Mouse (Mus musculus): ENCODE results near the gene Ly75.

Gene Ly75

DNA sequence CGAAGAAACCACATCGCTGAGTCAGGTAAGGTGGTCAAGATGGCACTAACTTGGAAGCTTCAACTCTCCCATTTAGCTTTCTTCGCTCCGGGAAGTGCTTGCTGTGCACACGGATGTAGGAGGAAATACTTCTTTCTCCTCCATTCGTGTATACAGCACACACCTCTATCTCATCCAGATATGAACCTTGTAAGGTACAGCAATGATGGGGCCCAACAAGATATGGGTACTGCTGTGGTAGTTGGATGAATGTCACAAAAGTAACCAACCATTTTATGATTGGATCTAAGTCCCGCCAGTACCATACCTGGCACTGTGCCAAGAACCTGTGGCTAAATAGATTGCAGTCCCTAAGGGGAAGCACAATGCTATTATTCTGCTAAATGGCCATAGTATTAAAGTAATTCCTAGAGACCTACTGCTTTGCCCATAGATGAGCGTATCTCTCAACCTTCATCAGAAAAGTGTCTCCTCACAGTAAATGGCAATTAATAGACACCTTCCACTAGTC is 97.9 kb downstream of the Ly75 start:
- CTCF ChIA-PET = no interaction called here
- POLR2A ChIA-PET = interaction anchor here in 2 of 4 experiments (1.2 to 2.5 kb wide), 3 partner anchors 17 to 18 kb away, joined by 4 to 9 read pairs (median 9); no protein-coding TSS in a partner anchor

DNA sequence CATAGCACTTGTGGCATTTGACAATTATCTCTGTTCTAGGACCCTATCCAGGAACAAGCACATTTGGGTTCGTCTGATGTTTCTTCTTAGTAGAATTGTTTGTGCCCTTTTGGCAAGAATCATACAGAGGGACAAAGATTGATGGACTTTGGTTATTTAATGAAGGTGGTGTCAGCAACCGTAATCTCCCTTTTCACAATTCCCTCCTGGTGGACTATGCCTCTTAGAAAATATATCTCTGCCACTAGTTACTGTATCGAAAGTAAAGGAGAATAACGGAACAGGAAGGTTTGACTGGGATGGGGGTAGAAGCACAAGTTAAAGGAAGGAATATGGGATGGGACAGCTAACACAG is 98.7 kb downstream of the Ly75 start, which contains the start of gene Cd302:
TSS of gene Cd302 (minus strand) at position 22 of the 355 bp plus-strand sequence.
- ChIA-PET POLR2A (interaction anchor here in 3 of 4 experiments (0.6 to 2.5 kb wide), 12 partner anchors 9 to 444 kb away, joined by 3 to 9 read pairs (median 6); partner anchors contain the start of genes Baz2b (in 1 of the 3) and Ly75 (in 1 of the 3)), CTCF (no interaction called here)

- ChIA-PET POLR2A (interaction anchor here in 3 of 4 experiments (0.6 to 2.5 kb wide), 16 partner anchors 10 to 443 kb away, joined by 3 to 9 read pairs (median 4); partner anchors contain the start of genes Ly75 (in 2 of the 3) and Baz2b (in 1 of the 3)), CTCF (no interaction called here)
Measured at GRCm38 (mm10) chr2:60283751-60284466, 99.2 kb downstream of the Ly75 start.

DNA sequence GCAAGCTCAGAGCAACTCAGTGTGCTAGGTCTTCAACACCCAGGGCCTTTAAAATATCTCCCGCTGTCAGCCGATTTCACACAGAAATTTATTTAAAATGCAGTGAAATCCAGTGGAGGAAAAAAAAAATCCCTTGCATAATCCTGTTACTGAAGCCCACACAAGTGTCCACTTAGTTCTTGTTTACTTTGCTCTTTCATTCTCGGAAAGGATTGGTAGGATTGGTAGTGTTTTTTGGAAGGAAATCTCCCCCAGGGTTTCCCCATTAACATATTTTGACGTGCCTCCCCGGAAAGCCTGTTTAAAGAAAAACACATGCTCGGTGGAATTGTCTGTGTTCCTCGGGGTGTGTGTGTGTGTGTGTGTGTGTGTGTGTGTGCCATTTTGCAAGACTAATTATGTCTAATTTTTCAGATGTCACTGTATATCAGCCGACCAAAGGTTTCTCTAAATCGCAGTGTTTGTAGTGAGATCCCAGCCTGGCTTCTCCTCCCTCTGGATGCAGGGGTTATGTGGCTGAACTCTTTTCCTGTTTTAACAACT is 99.8 kb downstream of the Ly75 start:
- ChIA-PET CTCF (interaction anchor here in 1 of 4 experiments (0.5 kb wide), 1 partner anchor 19 kb away, joined by 3 read pairs; no protein-coding TSS in a partner anchor), POLR2A (interaction anchor here in 3 of 4 experiments (0.8 to 2.5 kb wide), 14 partner anchors 10 to 102 kb away, joined by 3 to 9 read pairs (median 4); partner anchors contain the start of genes Ly75 (in 2 of the 3) and Baz2b (in 1 of the 3))

DNA sequence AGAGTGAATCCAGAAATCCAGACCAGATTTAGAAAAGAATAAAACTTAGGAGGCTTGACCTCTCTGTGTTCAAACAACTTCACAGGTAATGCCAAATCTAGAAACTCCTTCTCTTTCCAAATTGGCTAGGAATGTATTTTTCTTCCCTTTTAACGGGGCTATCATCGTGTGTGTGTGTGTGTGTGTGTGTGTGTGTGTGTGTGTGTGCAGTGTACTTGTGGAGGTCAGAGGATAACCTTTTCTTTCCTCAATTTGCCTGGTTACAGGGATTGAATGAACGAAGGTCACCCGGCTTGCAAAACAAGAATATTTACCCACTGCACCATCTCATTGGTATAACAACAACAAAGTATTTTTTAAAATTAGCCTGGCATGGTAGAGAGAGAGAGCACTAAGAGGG is 100.5 kb downstream of the Ly75 start:
- CTCF ChIA-PET = no interaction called here

GRCm38 (mm10) chr2:60278627-60279026 is 104.5 kb downstream of the Ly75 start:
- ChIA-PET POLR2A (interaction anchor here in 1 of 4 experiments (0.9 to 2.1 kb wide), 2 partner anchors 10 to 132 kb away, joined by 3 to 12 read pairs; no protein-coding TSS in a partner anchor), CTCF (no interaction called here)

More for the DNA sequence above, 100.5 kb downstream of the Ly75 start:
- POLR2A ChIA-PET = interaction anchor here in 2 of 4 experiments (0.6 to 2.5 kb wide), 12 partner anchors 12 to 705 kb away, joined by 3 to 9 read pairs (median 4); no protein-coding TSS in a partner anchor

- ChIA-PET POLR2A (interaction anchor here in 3 of 4 experiments (0.6 to 5.1 kb wide), 14 partner anchors 11 to 144 kb away, joined by 3 to 38 read pairs (median 6); partner anchors contain the start of genes Cd302 (in 2 of the 3) and Ly75 (in 1 of the 3)), CTCF (no interaction called here)
Measured at GRCm38 (mm10) chr2:60269856-60270479, 113.1 kb downstream of the Ly75 start.

GRCm38 (mm10) chr2:60267567-60267966 is 115.5 kb downstream of the Ly75 start:
- CTCF ChIA-PET = no interaction called here
- POLR2A ChIA-PET = interaction anchor here in 3 of 4 experiments (0.6 to 5.1 kb wide), 48 partner anchors 8 to 728 kb away, joined by 3 to 38 read pairs (median 4); partner anchors contain the start of genes Cd302 (in 2 of the 3), Ly75 (in 2 of the 3), Baz2b (in 1 of the 3) and March7 (in 1 of the 3)

DNA sequence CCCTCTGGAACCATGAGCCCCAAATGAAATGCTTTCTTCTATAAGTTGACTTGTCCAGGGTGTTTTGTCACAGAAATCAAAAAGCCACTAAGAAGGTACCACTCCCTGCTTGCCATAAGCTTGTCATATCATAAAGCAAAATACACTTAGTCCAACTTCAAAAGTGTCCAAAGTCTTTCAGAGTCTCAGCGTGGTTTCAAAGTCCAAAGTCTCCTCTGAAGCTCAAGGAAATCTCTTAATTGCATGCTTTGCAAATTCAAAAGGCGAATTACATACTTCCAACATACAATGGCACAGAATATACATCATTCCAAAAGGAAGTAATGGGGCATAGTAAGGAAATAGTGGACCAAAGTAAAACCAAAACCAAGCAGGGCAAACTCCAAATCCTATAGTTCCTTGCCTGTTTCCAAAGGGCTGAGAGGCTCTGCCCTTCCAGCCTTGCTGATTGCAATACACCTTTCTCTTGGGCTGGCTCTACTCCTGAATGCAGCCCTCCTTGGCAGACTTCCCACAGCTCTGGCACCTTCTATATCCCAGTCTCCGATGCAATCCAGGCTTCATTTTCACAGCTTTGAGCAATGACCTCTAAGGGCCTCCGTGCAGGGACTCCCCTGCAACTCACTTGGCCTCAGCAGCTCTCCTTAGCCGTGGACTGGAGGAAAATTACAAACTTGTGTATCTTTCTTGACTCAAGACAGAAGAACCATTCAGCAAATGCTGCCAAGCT is 122.3 kb downstream of the Ly75 start:
- POLR2A ChIA-PET = interaction anchor here in 2 of 4 experiments (0.6 to 2.6 kb wide), 5 partner anchors 8 to 469 kb away, joined by 3 to 9 read pairs (median 3); no protein-coding TSS in a partner anchor

GRCm38 (mm10) chr2:60259186-60259585 is 123.9 kb downstream of the Ly75 start:
- ChIA-PET CTCF (interaction anchor here in 1 of 4 experiments (0.7 kb wide), 1 partner anchor 146 kb away, joined by 6 read pairs; no protein-coding TSS in a partner anchor), POLR2A (interaction anchor here in 2 of 4 experiments (0.5 to 0.7 kb wide), 2 partner anchors 10 to 484 kb away, joined by 3 read pairs; no protein-coding TSS in a partner anchor)

More for the DNA sequence above, 122.3 kb downstream of the Ly75 start:
- CTCF ChIA-PET = interaction anchor here in 1 of 4 experiments (0.5 kb wide), 1 partner anchor 44 kb away, joined by 3 read pairs; no protein-coding TSS in a partner anchor

DNA sequence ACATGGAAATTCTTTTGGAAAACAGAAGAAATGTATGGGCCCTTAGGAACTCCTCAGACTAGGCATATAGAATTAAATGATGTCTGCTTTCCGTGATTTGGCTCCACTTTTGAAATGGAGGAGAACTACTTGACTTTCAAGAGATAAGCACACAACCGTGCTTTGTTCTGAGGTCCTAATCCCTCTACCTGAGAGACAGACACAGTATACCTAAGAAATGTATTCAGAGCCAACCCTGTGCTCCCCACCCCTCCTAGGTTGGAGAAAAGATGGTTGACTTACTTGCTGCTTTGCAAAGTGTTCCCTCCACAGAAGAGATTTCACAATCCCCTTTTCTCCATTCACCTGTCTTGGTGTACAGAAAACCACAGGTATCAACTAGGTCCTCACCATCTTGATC is 126.4 kb downstream of the Ly75 start:
- POLR2A ChIA-PET = no interaction called here
- CTCF ChIA-PET = no interaction called here

- POLR2A ChIA-PET = interaction anchor here in 2 of 4 experiments (0.6 to 1.9 kb wide), 5 partner anchors 13 to 158 kb away, joined by 3 to 17 read pairs (median 3); no protein-coding TSS in a partner anchor
- CTCF ChIA-PET = no interaction called here
Measured at GRCm38 (mm10) chr2:60253506-60253905, 129.6 kb downstream of the Ly75 start.

DNA sequence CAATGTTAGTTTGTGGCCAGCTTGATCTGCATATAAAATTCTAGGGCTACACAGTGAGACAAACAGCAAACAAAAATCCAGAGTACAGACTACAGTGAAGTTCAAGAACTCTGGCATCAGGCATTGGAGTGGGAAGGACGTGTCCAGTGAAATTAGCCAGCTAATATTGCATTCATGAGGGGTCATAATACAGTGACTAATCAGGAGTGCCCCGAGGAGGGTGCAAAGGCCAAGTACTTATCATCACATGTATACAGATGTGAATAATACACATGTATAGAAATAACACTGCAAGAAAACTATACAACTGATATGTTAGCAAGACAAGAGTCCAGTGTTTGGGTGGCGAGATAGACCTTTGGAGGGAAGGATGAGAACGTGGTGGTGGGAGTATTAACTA is 130.3 kb downstream of the Ly75 start:
- ChIA-PET CTCF (interaction anchor here in 1 of 4 experiments (0.7 kb wide), 1 partner anchor 35 kb away, joined by 5 read pairs; no protein-coding TSS in a partner anchor), POLR2A (interaction anchor here in 2 of 4 experiments (0.6 to 1.9 kb wide), 13 partner anchors 8 to 277 kb away, joined by 3 to 17 read pairs (median 4); no protein-coding TSS in a partner anchor)

Measured in embryonic stem cell, embryonic (primary cell).